8 mouse cellular contexts compared by ENCODE assay signal in the genomic region with DNA sequence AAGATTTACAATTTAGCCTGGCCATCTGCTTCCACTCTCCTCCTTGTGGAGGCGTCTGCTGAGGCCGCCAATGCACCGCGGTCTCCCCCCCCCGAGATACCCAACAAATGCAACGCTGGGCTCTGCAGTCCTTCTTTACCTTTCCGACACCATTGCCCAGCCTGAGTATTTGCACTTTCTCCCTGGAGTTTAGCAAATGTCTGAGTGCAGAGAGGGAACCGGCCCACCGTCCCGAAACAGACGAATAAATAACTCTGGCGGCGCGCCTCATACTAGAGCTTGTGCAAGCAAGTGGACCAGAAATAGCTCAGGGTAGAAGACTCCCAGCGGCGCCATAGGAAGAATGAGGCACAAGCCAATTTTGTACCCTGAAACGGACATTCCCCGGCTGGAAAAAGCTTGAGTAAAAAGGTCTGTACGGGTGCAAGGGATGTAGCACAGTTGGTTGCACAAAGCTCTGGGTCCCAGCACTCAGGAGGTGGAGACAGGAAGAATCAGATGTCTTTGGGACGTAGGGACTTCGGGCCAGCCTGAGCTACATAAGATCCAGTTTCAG. TPM values are rescaled to one million over a fixed set of nuclear protein-coding genes. Genes with fewer than 3 reads are reported as not detected.
A peak's percentile ranks its signal among the peaks of the same experiment; 100 is the strongest.
DNase-seq lines count a peak whose midpoint lies in the region; ATAC-seq and TF ChIP-seq lines count a peak whose summit lies in the region.

No protein-coding gene starts in this region.

- peaks cover 20 to 42% of the 10 kb centered on the region in 2 experiments for H3K4me1 ChIP-seq in heart, embryonic 14.5 days (ENCODE audit: control insufficient read depth in 2 of 2, insufficient read depth in 2 of 2, low read length in 2 of 2)
- peaks cover 12% of the 10 kb centered on the region; the same call in 1 of the 2 replicates for H3K4me1 ChIP-seq in kidney, postnatal 0 days (replicated peaks; ENCODE audit: insufficient read depth, low read length)
- H3K4me1 ChIP-seq in liver, postnatal 0 days (ENCODE audit: insufficient read depth), result peaks cover 36% of the 10 kb centered on the region

- no peaks in the 10 kb centered on the region for H3K9me3 ChIP-seq in heart, embryonic 14.5 days (ENCODE audit: control insufficient read depth, low read length)
- no peaks in the 10 kb centered on the region for H3K9me3 ChIP-seq in kidney, postnatal 0 days (replicated peaks; ENCODE audit: low read length)
- H3K9me3 ChIP-seq in liver, postnatal 0 days (ENCODE audit: low read length), result no peaks in the 10 kb centered on the region

- peak overlapping the region; percentile 56 to 89 for H3K4me3 ChIP-seq in heart, embryonic 14.5 days (ENCODE audit: control insufficient read depth in 1 of 2, insufficient read depth in 1 of 2, low read depth in 1 of 2, low read length in 2 of 2)
- H3K4me3 ChIP-seq in kidney, postnatal 0 days (replicated peaks; ENCODE audit: low read depth, low read length), result peak overlapping the region; percentile 49
- H3K4me3 ChIP-seq in liver, postnatal 0 days (ENCODE audit: low read depth, low read length), result peak overlapping the region; percentile 51

- H3K27ac ChIP-seq in heart, embryonic 14.5 days (replicated peaks in 1 of 2; ENCODE audit: control insufficient read depth in 1 of 2, insufficient read depth in 1 of 2, low read depth in 2 of 2, low read length in 2 of 2), result peak overlapping the region; percentile 97 to 99
- H3K27ac ChIP-seq in kidney, postnatal 0 days, result peak overlapping the region; percentile 89
- H3K27ac ChIP-seq in liver, postnatal 0 days (ENCODE audit: low read depth), result peak overlapping the region; percentile 75

- TF ChIP-seq EP300 in liver, postnatal 0 days (IDR thresholded peaks at IDR 0.05; ENCODE audit: low read depth), result no peak; the same call in 1 of the 2 replicates

- WGBS in heart, embryonic 14.5 days, result 2% methylated on average over 21 of the region's 21 CpGs
- under 1% methylated on average over 21 of the region's 21 CpGs for WGBS in kidney, postnatal 0 days
- whole genome bisulfite sequencing in liver, postnatal 0 days (ENCODE audit: insufficient replicate concordance), result under 1% methylated on average over 21 of the region's 21 CpGs

- no peak for TF ChIP-seq CTCF in kidney, postnatal 0 days (IDR thresholded peaks at IDR 0.05; ENCODE audit: low read depth)
- no peak for TF ChIP-seq CTCF in liver, postnatal 0 days (IDR thresholded peaks at IDR 0.05; ENCODE audit: low read depth)

- DNase-seq in ES-CJ7 (ENCODE audit: low read depth, low spot score), result peak; percentile 29
- peak; percentile 70 for DNase-seq in brain, adult 2 months (ENCODE audit: low read depth, low spot score)
- DNase-seq in kidney, postnatal 0 days (ENCODE audit: low spot score), result peak; percentile 73
- peak; percentile 57 for DNase-seq in liver, postnatal 0 days
- DNase-seq in neural tube, embryonic 10.5 days (ENCODE audit: extremely low spot score, low spot score), result peak; percentile 67
- peak; percentile 28 to 37 for DNase-seq in thymus, postnatal 10 days (ENCODE audit: low spot score in 2 of 2)

- peak overlapping the region; percentile 69 for H3K4me2 ChIP-seq in heart, embryonic 14.5 days (ENCODE audit: low read length)
- peak overlapping the region; percentile 74 for H3K4me2 ChIP-seq in kidney, postnatal 0 days (ENCODE audit: low read length)
- peak overlapping the region; percentile 80 for H3K4me2 ChIP-seq in liver, postnatal 0 days (ENCODE audit: low read depth, low read length)

- no peaks in the 10 kb centered on the region for H3K27me3 ChIP-seq in heart, embryonic 14.5 days (ENCODE audit: control insufficient read depth, insufficient read depth, low read length)
- H3K27me3 ChIP-seq in kidney, postnatal 0 days (ENCODE audit: insufficient read depth, low read length), result no peaks in the 10 kb centered on the region
- H3K27me3 ChIP-seq in liver, postnatal 0 days (ENCODE audit: insufficient read depth, low read length), result no peaks in the 10 kb centered on the region

- ATAC-seq in erythroid progenitor cell, adult 5-6 weeks (replicated peaks; ENCODE audit: low FRiP score, poor library complexity, severe bottlenecking), result peak; percentile 18; the same call in 1 of the 2 replicates
- ATAC-seq in heart, embryonic 14.5 days (ENCODE audit: insufficient number of reproducible peaks, insufficient read depth, low FRiP score, low read depth), result peak; percentile 12; the same call in 1 of the 2 replicates
- peak; percentile 30; the same call in 1 of the 2 replicates for ATAC-seq in kidney, postnatal 0 days (replicated peaks; ENCODE audit: low FRiP score, low read depth)
- peak; percentile 30 for ATAC-seq in liver, postnatal 0 days

- peak overlapping the region; percentile 80 for H3K9ac ChIP-seq in heart, embryonic 14.5 days (ENCODE audit: low read length)
- H3K9ac ChIP-seq in kidney, postnatal 0 days (ENCODE audit: low read depth, low read length), result peak overlapping the region; percentile 60
- peak overlapping the region; percentile 57 for H3K9ac ChIP-seq in liver, postnatal 0 days (replicated peaks)

- H3K36me3 ChIP-seq in heart, embryonic 14.5 days (ENCODE audit: control insufficient read depth, insufficient read depth, low read length), result no peaks in the 10 kb centered on the region
- H3K36me3 ChIP-seq in kidney, postnatal 0 days (ENCODE audit: insufficient read depth, low read length), result no peaks in the 10 kb centered on the region
- H3K36me3 ChIP-seq in liver, postnatal 0 days (replicated peaks; ENCODE audit: insufficient read depth, low read length), result no peaks in the 10 kb centered on the region

RNA-seq across cellular contexts. Expression of a gene that starts 0.7 kb away (rescaled TPM):
- total RNA-seq in erythroid progenitor cell, adult 5-6 weeks (2015; ENCODE audit: low replicate concordance), result 4.0 TPM in 1 of 2 replicates, not detected in the other
- 0.51 TPM in 1 of 2 replicates, not detected in the other for total RNA-seq in erythroid progenitor cell, adult 5-6 weeks (2017; ENCODE audit: low replicate concordance)
- 5.0 and 5.5 TPM in 2 replicates for polyA plus RNA-seq in heart, embryonic 14.5 days (2014; fragmentation: Nextera tagmentation; extraction: Ambion mirVana)
- polyA plus RNA-seq in kidney, postnatal 0 days (2015; fragmentation: Nextera tagmentation; extraction: Ambion mirVana), result 3.2 and 3.7 TPM in 2 replicates
- polyA plus RNA-seq in liver, postnatal 0 days (2015; fragmentation: Nextera tagmentation; extraction: Ambion mirVana), result 1.5 and 1.7 TPM in 2 replicates

RNA-seq across cellular contexts. Expression of a gene that starts 5.2 kb away (rescaled TPM):
- total RNA-seq in erythroid progenitor cell, adult 5-6 weeks (2015; ENCODE audit: low replicate concordance), result 353 and 444 TPM in 2 replicates
- 506 and 519 TPM in 2 replicates for total RNA-seq in erythroid progenitor cell, adult 5-6 weeks (2017; ENCODE audit: low replicate concordance)
- 1,060 and 1,246 TPM in 2 replicates for polyA plus RNA-seq in heart, embryonic 14.5 days (2014; fragmentation: Nextera tagmentation; extraction: Ambion mirVana)
- 1,410 and 1,495 TPM in 2 replicates for polyA plus RNA-seq in kidney, postnatal 0 days (2015; fragmentation: Nextera tagmentation; extraction: Ambion mirVana)
- 437 and 442 TPM in 2 replicates for polyA plus RNA-seq in liver, postnatal 0 days (2015; fragmentation: Nextera tagmentation; extraction: Ambion mirVana)

RNA-seq across cellular contexts. Expression of a gene that starts 26.5 kb away (rescaled TPM):
- 23.4 and 27.2 TPM in 2 replicates for total RNA-seq in erythroid progenitor cell, adult 5-6 weeks (2015; ENCODE audit: low replicate concordance)
- total RNA-seq in erythroid progenitor cell, adult 5-6 weeks (2017; ENCODE audit: low replicate concordance), result 29.7 and 30.8 TPM in 2 replicates
- 17.3 and 17.8 TPM in 2 replicates for polyA plus RNA-seq in heart, embryonic 14.5 days (2014; fragmentation: Nextera tagmentation; extraction: Ambion mirVana)
- 15.9 TPM in 2 replicates for polyA plus RNA-seq in kidney, postnatal 0 days (2015; fragmentation: Nextera tagmentation; extraction: Ambion mirVana)
- polyA plus RNA-seq in liver, postnatal 0 days (2015; fragmentation: Nextera tagmentation; extraction: Ambion mirVana), result 6.6 and 7.6 TPM in 2 replicates

RNA-seq across cellular contexts. Expression of a gene that starts 40.1 kb away (rescaled TPM):
- 70.4 and 112 TPM in 2 replicates for total RNA-seq in erythroid progenitor cell, adult 5-6 weeks (2015; ENCODE audit: low replicate concordance)
- 101 and 117 TPM in 2 replicates for total RNA-seq in erythroid progenitor cell, adult 5-6 weeks (2017; ENCODE audit: low replicate concordance)
- 62.4 and 63.7 TPM in 2 replicates for polyA plus RNA-seq in heart, embryonic 14.5 days (2014; fragmentation: Nextera tagmentation; extraction: Ambion mirVana)
- 40.5 and 44.9 TPM in 2 replicates for polyA plus RNA-seq in kidney, postnatal 0 days (2015; fragmentation: Nextera tagmentation; extraction: Ambion mirVana)
- polyA plus RNA-seq in liver, postnatal 0 days (2015; fragmentation: Nextera tagmentation; extraction: Ambion mirVana), result 13.4 and 14.7 TPM in 2 replicates

RNA-seq across cellular contexts. Expression of a gene that starts 48.4 kb away (rescaled TPM):
- total RNA-seq in erythroid progenitor cell, adult 5-6 weeks (2015; ENCODE audit: low replicate concordance), result 0.72 and 2.9 TPM in 2 replicates
- 5.9 and 6.4 TPM in 2 replicates for total RNA-seq in erythroid progenitor cell, adult 5-6 weeks (2017; ENCODE audit: low replicate concordance)
- 7.3 and 8.2 TPM in 2 replicates for polyA plus RNA-seq in heart, embryonic 14.5 days (2014; fragmentation: Nextera tagmentation; extraction: Ambion mirVana)
- polyA plus RNA-seq in kidney, postnatal 0 days (2015; fragmentation: Nextera tagmentation; extraction: Ambion mirVana), result 13.7 and 16.9 TPM in 2 replicates
- polyA plus RNA-seq in liver, postnatal 0 days (2015; fragmentation: Nextera tagmentation; extraction: Ambion mirVana), result 5.0 and 5.4 TPM in 2 replicates

Comparison
In these comparisons a context has a peak if more than half of its experiments do, and no peak if none do; other contexts are left out.
1. Peak in every context shown above with its lines: DNase-seq, ATAC-seq, H3K4me3 ChIP-seq and H3K27ac ChIP-seq.